Mouse (Mus musculus) ES-E14 (cell line): ENCODE results near the gene Slc41a1.

Source experiments
- CHD2 ChIP-seq: IDR thresholded peaks from 2 replicates; pipeline ENCODE4 v1.6.1; 2014; ENCODE audit warnings: mild to moderate bottlenecking, low read depth, low read length, inconsistent platforms
- HCFC1 ChIP-seq: IDR thresholded peaks from 2 replicates; pipeline ENCODE4 v1.6.1; 2012; ENCODE audit warnings: low read length, inconsistent platforms, borderline replicate concordance; ENCODE audit not compliant: insufficient read depth
- ZC3H11A ChIP-seq: IDR thresholded peaks from 2 replicates; pipeline ENCODE4 v1.6.1; 2012; ENCODE audit warnings: low read depth, mild to moderate bottlenecking, inconsistent platforms, low read length, borderline replicate concordance

DNA sequence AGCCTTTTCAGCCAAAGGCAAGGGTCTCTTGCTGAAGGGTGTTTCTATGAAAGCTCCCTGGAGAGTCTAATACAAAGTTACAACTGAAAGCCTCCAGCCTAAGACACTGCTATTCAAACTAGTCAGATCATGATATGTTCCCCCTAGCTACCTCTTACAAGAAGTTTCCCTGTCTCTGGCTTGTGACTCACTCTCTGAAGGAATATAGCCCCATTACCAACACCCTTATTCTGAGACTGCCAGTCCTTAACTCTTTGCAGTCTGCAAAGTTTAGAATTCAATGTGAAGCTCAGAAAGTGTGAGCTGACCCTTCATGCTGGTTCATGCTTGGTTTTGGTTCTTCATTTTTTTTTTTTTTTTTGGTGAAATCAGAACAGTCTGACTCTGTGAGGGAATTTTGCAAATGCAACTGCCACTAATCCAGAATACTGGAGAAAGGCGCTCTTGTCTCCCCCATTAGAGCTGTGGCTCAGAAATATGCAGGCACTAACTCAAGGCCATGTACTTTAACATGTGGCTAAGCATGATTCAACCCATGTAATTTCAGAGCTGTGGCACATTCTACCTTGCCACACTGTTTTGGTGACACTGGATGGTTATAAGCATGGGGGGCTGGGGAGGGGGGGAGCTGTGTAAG, 4.3 kb upstream of the Slc41a1 start:
- TF ChIP-seq HCFC1, result no peak
- TF ChIP-seq CHD2, result no peak
- no peak for TF ChIP-seq ZC3H11A
